Mouse (Mus musculus): ENCODE results near the gene Lst1. TPM values are rescaled to one million over a fixed set of nuclear protein-coding genes. Genes with fewer than 3 reads are reported as not detected.

The Lst1 gene
- polyA plus RNA-seq, 2 experiments from 2014 or later, result 7.3 to 10.0 TPM

DNA sequence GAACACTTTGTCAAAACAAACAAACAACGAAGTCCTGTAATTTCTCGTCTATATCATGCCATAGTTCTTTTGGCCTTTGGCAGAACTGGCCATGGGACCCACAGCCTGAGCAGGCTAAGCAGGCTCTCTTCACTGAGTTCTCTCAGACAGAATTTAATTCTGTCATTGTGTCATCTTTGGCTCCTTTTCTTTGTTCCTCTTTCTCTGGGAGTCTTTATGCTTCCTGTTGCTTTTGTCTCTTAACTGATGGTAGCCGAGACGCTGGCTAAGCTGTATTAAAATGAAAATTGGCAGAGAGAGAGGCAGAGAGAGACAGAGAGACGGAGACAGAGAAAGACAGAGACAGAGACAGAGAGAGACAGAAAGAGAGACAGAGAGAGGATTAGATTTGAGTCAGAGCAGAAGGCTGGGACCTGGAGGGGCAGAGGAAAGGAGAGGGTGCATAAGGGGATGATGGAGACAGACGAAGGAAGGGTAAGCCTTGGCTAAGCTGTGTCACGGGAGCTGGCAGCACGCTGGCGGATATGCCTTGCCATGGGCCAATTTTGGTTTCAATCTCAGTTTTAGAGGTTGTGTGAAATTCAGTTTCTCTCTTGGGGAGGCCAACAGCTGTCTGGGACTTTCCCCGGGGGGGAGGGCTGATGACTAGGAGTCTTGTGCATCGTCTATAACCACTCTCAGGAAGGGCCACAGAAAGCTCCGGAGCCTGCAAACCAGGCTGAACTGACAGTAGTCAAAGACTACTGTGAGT, 21.7 kb upstream of the Lst1 start:
- ATAC-seq, result peak; percentile 92

DNA sequence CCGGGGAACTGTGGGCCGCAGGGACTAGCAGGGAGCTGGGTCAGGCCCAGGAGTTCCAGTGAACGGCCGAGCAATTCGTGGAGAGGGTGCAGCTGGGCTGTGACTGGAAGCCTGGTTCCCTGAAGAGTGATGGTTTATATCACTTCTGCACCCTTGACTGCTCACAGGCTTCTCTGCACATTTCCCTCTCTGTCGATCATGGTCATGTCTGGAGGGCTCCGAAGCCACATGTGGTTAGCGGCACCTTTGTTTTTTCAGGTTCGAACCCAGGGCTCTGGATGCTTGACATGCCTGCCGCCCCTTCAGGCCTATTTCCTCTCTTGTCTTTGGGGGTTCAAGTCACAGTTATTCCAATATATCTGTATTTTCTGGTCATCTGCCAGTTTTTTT, 17.1 kb upstream of the Lst1 start:
- ATAC-seq, result no peak

DNA sequence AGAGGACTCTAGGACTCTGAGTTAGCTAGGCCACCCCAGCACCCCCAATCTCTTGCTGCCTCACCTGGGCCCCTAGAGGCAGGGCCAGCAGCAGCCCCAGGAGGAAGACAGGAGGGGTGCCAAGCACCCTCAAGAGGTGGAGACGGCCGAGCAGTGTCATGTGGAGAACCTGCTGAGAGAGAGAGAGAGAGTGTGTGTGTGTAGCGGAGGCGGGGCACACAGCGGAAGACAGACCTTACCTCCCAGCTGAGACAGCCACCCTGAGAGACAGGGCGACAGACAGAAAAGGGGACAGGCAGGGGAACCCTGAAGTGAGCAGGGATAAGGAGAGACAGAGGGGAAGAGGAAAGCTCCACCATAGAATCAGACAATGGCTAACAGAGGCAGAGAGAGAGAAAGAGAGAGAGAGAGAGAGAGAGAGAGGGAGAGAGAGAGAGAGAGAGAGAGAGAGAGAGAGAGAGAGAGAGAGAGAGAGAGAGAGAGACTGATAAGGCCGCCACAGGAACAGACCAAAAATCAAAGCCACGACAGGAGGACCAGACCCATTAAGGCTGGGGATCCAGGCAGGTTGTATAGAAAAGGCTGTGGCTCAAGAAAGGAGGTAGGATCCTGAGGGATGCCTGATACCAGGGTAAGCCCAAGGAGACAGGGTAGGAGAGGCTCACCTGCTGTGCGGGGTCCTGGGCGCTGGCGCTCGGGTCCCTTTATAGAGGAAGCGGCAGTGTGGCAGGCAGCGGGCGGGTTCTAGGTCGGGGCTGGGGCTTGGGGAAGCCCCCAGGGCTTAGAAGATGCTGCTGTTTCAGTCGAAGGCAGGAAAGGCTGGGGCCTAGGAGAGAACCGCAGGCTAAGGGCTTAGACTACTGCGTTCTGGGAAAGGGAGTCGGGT, 16.5 kb upstream of the Lst1 start, which contains the start of gene Lta:
Gene Lta, minus strand, starts transcription at position 858 of the 886 bp plus-strand sequence.
- ATAC-seq, result peak; percentile 66

DNA sequence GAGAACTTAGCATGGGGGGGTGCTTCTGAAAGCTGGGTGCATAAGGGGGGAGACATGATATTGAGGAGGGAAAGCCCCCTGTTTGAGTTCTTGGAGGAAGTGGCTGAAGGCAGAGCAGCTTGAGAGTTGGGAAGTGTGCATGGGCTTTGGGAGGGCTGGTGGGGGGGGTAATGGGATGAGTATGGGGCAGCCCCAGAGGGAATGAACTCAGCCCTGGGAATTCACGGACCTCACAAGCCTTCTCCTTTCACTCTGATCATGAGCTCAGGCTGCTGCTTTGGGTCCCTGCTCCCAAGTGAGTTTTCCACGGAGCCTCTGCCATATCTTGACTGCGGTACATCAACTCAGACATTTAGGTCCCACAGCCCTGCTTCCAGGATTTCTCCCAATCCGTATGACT, 14.2 kb upstream of the Lst1 start:
- no peak for ATAC-seq

DNA sequence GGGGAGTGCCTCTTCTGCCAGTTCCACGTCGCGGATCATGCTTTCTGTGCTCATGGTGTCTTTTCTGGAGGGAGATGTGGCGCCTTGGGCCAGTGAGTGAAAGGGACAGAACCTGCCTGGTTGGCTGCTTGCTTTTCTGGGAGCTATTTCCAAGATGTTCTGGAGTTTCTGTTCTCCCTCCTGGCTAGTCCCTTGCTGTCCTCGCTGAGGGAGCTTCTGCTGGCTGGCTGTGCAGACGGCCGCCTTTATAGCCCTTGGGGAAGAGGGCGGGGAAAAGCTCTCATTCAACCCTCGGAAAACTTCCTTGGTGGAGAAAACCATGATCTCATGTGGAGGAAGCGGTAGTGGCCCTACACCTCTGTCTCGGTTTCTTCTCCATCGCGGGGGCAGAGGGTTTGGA, 13.5 kb upstream of the Lst1 start, which contains the start of gene Tnf:
Gene Tnf, minus strand, starts transcription at position 221 of the 400 bp plus-strand sequence.
- peak; percentile 23 for ATAC-seq

DNA sequence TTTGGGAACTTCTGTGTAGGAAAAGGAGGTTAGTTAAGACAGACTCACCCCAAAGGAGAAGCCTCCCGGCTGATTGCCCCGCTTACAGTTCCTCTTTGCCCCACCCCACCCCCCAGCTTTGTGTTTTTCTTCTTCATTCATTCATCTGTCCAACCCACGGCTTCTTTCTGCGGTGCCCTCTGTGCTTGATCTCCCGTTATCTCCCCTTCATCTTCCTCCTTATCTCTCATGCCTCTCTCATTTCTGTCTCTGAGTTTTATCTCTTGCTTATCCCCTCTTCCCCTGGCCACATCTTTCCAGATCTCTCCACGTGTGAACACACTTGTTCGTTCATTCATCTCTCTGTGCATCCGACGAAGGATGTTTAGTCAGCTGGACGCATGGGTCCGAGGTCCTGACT, 12.9 kb upstream of the Lst1 start:
- ATAC-seq, result no peak

DNA sequence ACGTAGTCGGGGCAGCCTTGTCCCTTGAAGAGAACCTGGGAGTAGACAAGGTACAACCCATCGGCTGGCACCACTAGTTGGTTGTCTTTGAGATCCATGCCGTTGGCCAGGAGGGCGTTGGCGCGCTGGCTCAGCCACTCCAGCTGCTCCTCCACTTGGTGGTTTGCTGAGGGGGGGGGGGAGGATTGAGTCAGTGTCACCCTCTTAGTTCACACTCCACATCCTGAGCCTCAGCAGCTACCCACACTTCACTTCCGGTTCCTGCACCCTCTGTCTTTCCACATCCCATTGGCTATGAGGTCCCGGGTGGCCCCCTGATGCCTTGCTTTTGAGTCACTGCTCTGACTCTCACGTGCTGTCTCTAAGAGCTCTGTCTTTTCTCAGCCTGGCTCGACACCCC, 12.2 kb upstream of the Lst1 start:
- ATAC-seq, result peak; percentile 77

DNA sequence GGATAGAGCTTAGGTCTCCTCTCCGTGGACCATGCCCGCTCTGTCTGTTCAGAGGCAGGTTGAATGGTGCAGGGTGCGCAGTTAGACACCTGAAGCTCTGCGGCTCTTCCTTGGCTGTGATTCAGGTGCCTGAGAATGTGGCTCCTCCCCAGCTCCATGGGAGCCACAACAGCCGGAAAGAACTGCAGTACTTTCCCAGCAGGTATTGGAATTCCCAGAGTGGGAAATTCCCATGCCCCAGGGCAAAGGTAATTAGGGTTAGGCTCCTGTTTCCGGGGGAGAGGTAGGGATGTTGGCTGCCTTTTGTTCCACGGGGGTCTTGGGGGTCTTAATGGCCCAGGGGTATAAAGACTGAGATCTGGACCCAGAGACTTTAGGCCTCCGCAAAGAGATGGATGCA, 10.7 kb upstream of the Lst1 start:
- ATAC-seq, result no peak

DNA sequence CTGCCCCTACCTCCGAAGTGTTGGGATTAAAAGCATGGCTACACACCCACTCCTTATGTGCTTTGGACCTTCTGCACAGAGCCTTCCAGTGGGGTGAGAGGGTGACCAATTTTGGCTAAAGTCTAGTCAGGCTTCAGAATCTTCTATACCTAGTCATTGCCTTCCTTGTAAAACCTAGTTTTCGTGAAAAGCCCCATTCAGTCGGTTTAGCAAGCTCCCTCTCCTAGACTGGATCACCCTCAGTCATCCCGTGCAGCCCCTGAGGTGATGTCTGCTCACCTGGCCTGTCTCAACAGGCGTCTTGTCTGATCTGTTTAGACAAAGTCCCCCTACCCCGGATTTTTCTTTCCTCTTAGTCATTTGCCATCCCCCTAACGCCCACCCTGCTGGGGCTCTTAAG, 9.8 kb upstream of the Lst1 start:
- ATAC-seq, result no peak

DNA sequence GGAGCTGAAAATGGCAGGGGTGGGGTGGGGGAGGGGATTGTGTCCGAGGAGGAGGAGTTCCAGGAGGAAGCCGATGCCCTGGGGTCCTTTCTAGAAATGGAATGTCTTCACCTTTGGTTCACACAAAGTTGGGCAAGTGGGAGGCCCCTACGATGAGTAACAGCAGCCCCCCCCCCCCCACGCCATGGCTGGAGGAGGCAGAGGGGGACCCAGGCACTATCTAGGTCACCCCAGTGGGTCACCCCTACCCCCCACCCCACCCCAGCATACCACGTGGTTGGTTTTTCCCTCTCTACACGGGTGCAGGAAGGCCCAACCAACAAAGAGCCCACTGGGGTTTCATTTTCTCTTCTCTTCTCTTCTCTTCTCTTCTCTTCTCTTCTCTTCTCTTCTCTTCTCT, 8.9 kb upstream of the Lst1 start:
- ATAC-seq, result no peak

DNA sequence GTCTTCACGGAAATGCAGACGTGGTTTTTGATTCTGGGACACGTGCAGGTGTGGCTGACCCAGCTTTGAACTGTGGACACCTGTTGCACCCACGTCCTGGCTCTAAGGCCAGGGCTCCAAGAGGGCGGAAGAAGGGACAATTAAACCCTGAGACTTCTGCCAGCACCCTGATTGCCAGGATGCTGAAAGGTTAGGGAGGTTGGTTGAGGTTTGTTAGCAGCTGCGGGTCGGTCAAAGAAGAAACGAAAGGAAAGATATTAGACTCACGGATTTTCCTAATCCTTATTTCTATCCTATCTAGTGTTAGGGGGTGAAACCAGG, 8.0 kb upstream of the Lst1 start:
- no peak for ATAC-seq

DNA sequence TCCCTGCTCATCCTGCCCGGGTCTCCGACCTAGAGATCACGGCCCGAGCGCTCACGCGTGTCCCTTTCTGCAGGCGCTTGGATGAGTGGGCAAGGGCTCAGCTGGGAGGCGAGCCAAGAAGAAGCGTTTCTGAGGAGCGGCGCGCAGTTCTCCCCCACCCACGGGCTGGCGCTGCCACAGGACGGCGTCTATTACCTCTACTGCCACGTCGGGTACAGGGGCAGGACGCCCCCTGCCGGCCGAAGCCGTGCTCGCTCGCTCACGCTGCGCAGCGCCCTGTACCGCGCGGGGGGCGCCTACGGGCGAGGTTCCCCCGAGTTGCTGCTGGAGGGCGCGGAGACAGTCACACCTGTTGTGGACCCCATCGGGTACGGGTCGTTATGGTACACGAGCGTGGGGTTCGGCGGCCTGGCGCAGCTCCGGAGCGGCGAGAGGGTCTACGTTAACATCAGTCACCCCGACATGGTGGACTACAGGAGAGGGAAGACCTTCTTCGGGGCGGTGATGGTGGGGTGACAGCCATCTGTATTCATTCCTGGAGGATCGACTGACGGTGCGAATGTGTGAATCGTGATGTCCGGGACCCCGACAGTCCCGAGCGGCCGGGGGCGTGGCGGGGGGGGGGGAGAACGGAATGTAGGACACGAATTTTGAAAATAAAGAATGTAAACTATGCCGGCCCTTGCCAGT, 7.5 kb upstream of the Lst1 start:
- ATAC-seq, result peak; percentile 44

DNA sequence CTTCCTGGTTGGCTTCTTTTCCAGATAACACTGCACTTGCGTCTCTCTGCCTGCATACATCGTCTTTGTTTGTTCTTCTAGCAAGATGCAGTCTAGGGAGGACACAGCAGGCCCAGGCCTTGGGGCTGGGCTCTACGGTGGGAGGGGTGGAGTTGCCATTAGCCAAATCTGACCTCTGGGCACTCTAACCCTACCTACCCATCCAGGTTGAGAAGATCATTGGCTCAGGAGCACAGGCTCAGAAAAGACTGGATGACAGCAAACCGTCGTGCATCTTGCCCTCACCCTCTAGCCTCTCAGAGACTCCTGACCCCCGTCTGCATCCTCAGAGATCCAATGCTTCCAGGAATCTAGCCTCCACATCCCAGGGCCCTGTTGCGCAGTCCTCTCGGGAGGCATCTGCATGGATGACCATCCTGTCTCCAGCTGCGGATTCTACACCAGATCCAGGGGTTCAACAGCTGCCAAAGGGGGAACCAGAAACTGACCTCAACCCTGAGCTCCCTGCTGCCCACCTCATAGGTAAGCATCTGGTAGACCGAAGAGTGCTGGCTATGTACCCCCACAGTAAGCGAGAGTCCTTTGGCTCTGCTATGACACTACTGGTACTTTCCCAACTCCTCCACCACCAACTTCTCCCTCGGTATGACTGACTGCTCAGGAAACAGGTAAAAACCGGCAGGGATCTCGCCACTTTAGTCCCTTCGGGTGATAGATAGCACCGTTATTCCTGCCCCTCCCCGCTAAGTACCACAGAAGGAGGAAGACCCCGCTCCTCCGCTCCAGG, 6.8 kb upstream of the Lst1 start:
- ATAC-seq, result peak; percentile 26

DNA sequence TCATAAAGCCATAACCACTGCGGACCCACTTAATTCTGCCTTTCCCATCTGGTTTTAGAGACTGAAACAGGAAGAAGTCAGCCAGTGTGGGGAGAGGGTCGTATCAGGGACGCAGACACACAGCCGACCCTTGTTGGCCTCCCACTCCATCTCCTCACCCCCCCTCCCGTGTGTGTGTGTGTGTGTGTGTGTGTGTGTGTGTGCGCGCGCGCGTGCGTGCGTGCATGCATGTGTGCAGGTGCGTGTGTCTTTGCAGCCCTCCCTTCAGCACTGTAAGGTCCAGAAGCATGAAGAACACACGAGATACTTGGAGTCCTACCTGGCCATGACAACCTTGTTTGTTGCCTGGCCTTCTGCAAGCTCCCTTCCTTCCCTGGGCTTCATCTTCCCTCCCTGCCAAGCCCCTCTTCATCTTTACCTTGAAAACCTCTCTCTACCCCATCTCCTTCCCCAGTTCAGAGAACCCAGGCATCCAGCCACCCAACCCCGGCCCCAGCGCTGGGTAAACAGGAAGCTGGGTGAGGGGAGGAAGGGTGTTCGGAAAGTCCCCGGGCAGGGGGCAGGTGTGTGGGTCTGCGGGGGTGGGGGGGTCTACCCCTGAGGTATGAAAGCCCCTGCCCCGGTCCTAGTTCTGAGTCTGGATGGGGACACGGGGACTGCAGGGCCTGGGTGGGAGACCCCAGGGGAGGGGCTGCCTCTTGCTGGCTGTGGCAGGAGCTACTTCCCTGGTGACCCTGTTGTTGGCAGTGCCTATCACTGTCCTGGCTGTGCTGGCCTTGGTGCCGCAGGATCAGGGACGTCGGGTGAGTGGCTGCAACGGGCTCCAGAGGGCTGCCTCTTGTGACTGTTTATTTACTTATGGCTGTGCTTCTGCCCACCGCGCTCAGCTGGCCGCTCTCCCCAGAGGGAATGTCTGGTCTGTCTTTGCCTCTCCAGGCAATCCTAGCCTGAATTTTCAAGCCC, 5.9 kb upstream of the Lst1 start, which contains the start of gene Ltb:
Gene Ltb, plus strand, starts transcription at position 559 of the 963 bp plus-strand sequence.
- ATAC-seq, result peak; percentile 59

DNA sequence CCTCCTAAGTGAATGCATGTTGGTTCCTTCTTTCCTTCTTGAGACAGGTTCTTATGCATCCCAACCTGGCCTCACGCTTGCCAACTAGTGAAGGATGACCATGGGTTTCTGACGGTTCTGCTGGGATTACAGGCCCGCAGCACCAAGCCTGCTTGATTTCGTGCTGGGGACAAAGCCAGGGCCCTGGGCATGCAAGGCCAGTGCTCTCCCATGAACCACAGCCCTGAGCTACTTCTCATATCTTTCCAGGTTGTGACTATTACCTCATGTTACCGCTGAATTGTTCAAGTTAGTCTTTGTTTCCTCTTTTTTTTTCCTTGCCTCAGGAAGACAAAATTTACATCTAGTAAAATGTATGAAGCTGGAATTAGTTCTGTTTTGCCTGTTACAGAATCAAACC, 4.7 kb upstream of the Lst1 start:
- ATAC-seq, result no peak

DNA sequence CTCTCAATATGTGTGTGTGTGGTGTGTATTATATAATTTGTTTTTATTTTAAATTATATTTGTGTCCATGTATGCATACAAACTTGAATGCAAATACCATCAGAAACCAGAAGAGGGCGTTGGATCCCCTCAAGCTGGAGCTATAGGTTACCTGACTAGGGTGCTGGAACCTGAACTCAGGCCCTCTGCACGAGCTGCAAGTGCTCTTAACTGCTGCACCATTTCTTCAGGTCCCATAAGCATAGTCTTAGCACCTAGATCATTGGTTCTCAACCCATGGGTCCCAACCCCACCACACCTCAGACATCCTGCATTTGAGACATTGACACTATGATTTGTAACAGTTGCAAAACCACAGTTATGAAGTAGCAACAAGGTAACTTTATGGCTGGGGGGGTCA, 3.5 kb upstream of the Lst1 start:
- ATAC-seq, result no peak

DNA sequence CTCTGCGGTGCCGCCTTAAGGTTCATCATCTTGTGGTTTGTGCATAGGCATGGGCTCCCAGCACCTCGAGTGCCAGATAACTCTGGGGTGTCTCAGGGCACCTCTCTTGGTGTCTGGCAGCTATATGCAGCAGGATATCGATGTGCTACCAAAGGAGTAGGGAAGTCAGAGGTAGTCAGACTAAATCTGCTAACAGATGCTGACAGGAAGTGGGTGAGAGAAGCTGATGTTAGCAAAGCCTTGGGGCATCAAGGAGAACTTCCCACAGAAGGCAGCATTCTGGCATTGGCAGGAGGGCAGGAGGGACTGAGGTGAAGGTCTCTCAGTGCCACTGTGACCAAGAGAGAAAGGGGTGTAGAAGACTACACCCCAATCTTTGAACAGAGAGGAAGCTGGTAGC, 1.9 kb upstream of the Lst1 start:
- peak; percentile 66 for ATAC-seq

DNA sequence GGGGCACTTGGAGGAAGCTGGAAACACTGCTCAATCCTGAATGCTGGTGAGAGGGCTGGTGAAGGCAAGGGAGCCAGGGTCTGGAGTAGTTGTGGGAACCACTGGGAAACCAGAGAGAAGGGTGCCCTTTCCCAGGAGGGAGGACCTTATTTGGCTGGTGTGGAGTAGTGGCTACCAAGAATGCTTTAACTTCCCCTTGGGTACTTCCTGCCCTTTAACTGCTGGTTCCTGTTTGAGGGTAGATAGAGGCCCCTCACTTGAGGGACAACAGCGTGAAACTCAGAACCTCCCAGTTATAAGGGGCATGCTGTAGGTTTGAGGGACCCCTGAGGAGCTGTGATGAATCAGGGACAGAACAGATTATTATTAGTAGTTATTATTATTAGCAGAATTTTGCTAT, 947 bp upstream of the Lst1 start:
- ATAC-seq, result no peak

DNA sequence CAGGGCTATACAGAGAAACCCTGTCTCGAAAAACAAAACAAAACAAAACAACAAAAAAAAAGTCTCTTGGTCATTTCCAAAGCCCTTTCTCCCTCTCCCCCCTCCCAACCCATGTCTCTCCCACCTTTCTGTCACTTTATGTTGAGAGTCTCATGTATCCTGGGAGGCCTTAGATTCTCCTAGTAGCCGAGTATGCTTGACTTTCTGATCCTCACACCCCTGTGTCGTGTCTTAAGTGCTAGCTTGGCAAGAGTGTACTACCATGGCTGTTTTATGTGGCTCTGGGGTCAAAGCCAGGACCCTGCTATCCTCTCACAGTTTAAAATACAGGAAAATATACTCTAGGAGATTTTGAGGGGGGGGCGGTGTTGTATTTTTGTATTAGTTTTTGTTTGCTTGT, 894 bp downstream of the Lst1 start:
- ATAC-seq, result no peak

DNA sequence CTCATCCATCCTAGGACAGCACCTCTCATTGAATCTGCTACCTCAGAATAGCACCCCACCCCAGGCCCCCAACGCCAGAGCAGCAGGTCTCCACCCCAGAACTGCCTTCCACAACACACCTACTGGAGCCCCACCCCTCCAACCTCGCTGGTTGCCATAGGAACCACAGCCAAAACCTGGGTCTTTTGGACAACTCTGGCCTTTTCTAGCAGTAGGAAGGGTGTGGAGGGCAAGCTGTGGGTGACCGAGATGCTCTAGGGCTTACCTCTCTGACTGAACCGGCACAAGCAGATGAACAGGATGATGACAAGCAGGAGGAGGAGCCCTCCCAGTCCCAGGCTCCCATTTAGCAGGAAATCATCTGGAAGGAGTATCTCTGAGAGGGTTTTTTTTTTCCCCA, 1.6 kb downstream of the Lst1 start:
- peak; percentile 39 for ATAC-seq

Data from CD4-positive, CD25-positive, alpha-beta regulatory T cell, adult 4 months (primary cell).